11 mouse cellular contexts compared by ENCODE assay signal in genomic region chr5:105322543-105322942, GRCm38 (mm10). TPM values are rescaled to one million over a fixed set of nuclear protein-coding genes. Genes with fewer than 3 reads are reported as not detected.
DNase-seq lines count a peak whose midpoint lies in the region; ATAC-seq lines count a peak whose summit lies in the region.
"Had no signal": no experiment of that assay in that cellular context is flagged by ENCODE, and none has a peak within 500 bp of the region (broad histone marks: within the 10 kb centered on the region; RNA-seq: fewer than 3 reads in every experiment).

No protein-coding gene starts in this region.

- no peaks in the 10 kb centered on the region for H3K36me3 ChIP-seq in kidney, embryonic 14.5 days (ENCODE audit: control insufficient read depth, insufficient read depth, low read length)
- H3K36me3 ChIP-seq: heart, embryonic 10.5 days; liver, embryonic 15.5 days; neural tube, embryonic 12.5 days had no signal

- no peak overlapping the region for H3K9ac ChIP-seq in kidney, embryonic 14.5 days (ENCODE audit: low read depth, low read length)
- H3K9ac ChIP-seq: liver, embryonic 15.5 days; neural tube, embryonic 12.5 days had no signal

- ATAC-seq in kidney, embryonic 14.5 days (ENCODE audit: low FRiP score, low TSS enrichment): no peak

- H3K27ac ChIP-seq in kidney, embryonic 14.5 days (ENCODE audit: low read depth, low read length): no peak overlapping the region
- H3K27ac ChIP-seq: heart, embryonic 10.5 days; liver, embryonic 15.5 days; neural tube, embryonic 12.5 days had no signal

- no peaks in the 10 kb centered on the region for H3K9me3 ChIP-seq in kidney, embryonic 14.5 days (ENCODE audit: control insufficient read depth, low read length)
- H3K9me3 ChIP-seq: heart, embryonic 10.5 days; liver, embryonic 15.5 days; neural tube, embryonic 12.5 days had no signal

- no peak overlapping the region for H3K4me2 ChIP-seq in kidney, embryonic 14.5 days (replicated peaks; ENCODE audit: low read depth, low read length)
- H3K4me2 ChIP-seq: liver, embryonic 15.5 days; neural tube, embryonic 12.5 days had no signal

- H3K27me3 ChIP-seq in kidney, embryonic 14.5 days (ENCODE audit: control insufficient read depth, insufficient read depth, low read length): no peaks in the 10 kb centered on the region
- H3K27me3 ChIP-seq: liver, embryonic 15.5 days; neural tube, embryonic 12.5 days had no signal

- H3K4me1 ChIP-seq in kidney, embryonic 14.5 days (ENCODE audit: control insufficient read depth, insufficient read depth, low read length): no peaks in the 10 kb centered on the region
- H3K4me1 ChIP-seq: heart, embryonic 10.5 days; liver, embryonic 15.5 days; neural tube, embryonic 12.5 days had no signal

- no peak overlapping the region for H3K4me3 ChIP-seq in kidney, embryonic 14.5 days (ENCODE audit: low read length)
- H3K4me3 ChIP-seq: heart, embryonic 10.5 days; liver, embryonic 15.5 days; neural tube, embryonic 12.5 days had no signal

- DNase-seq in cerebellum, postnatal 14 days: peak; percentile 32 to 54
- DNase-seq in cerebellum, postnatal 36 days: no peak
- peak; percentile 11 for DNase-seq in kidney, postnatal 10 days
- peak; percentile 51 for DNase-seq in 3T3-L1 (ENCODE audit: low read depth, low spot score)
- peak; percentile 23 for DNase-seq in T-cell, adult 2 months (ENCODE audit: low spot score)
- no peak for DNase-seq in layer of hippocampus, adult 9-11 months
- DNase-seq in natural killer cell, adult 2 months (ENCODE audit: low spot score in 2 of 2): no peak

- WGBS in kidney, embryonic 14.5 days: 65% methylated on average over 2 of the region's 2 CpGs

RNA-seq across cellular contexts. Expression of gene Gbp6, which starts 29.0 kb away (rescaled TPM):
- 0.26 and 0.27 TPM in 2 replicates for polyA plus RNA-seq in kidney, embryonic 14.5 days (2014; fragmentation: Nextera tagmentation; extraction: Ambion mirVana)

RNA-seq across cellular contexts. Expression of gene Gm43302, which starts 29.0 kb away (rescaled TPM):
- not detected in 2 replicates for polyA plus RNA-seq in kidney, embryonic 14.5 days (2014; fragmentation: Nextera tagmentation; extraction: Ambion mirVana)
- polyA plus RNA-seq: heart, embryonic 10.5 days had no signal

Comparison
In these comparisons a context has a peak if more than half of its experiments do, and no peak if none do; other contexts are left out.
1. DNase-seq: peak in cerebellum, postnatal 14 days (2 of 2), kidney, postnatal 10 days (single experiment), 3T3-L1 (single experiment) and T-cell, adult 2 months (single experiment); none in cerebellum, postnatal 36 days (0 of 2), layer of hippocampus, adult 9-11 months (single experiment) and natural killer cell, adult 2 months (0 of 2).